Mouse (Mus musculus) erythroblast, embryonic 14.5 days (primary cell): ENCODE results near the gene Ubr4. TPM values are rescaled to one million over a fixed set of nuclear protein-coding genes. Genes with fewer than 3 reads are reported as not detected.

Experiments used
- H3K27me3 ChIP-seq: 2 replicates; pipeline ENCODE4 v1.6.1; 2012; ENCODE audit warnings: inconsistent platforms; ENCODE audit not compliant: control insufficient read depth
- H3K36me3 ChIP-seq: 2 replicates; pipeline ENCODE4 v1.6.1; 2012; ENCODE audit warnings: mild to moderate bottlenecking, inconsistent platforms; ENCODE audit not compliant: control insufficient read depth
- H3K4me1 ChIP-seq: 2 replicates; pipeline ENCODE4 v1.6.1; 2012; ENCODE audit warnings: inconsistent platforms; ENCODE audit not compliant: control insufficient read depth
- H3K4me3 ChIP-seq: replicated peaks from 2 replicates; pipeline ENCODE3; 2012; ENCODE audit warnings: moderate library complexity, mild to moderate bottlenecking, inconsistent platforms
- H3K9me3 ChIP-seq: 2 replicates; pipeline ENCODE4 v1.6.1; 2012; ENCODE audit warnings: low read length, inconsistent platforms, mixed read lengths; ENCODE audit not compliant: control insufficient read depth
- GATA1 ChIP-seq: IDR thresholded peaks from 2 replicates; pipeline ENCODE4 v1.6.1; 2012; ENCODE audit warnings: low read length, inconsistent platforms, mixed read lengths
- TAL1 ChIP-seq: IDR thresholded peaks from 3 replicates; pipeline ENCODE4 v1.6.1; 2012; ENCODE audit warnings: low read length, inconsistent platforms, mixed read lengths
- polyA plus RNA-seq: library from polyadenylated mRNA; stranded (reverse); fragments of >175 nt; gene quantifications from 2 replicates; pipeline ENCODE4 v1.2.3, GENCODE M21; 2012

The Ubr4 gene
- polyA plus RNA-seq, 1 experiment, result 14.8 TPM

GRCm38 (mm10) chr4:139535127-139535695 lies 182.8 kb downstream of the Ubr4 start:
- Histone ChIP-seq H3K27me3 (no peaks in the 10 kb centered on the region), H3K9me3 (no peaks in the 10 kb centered on the region), H3K4me3 (no peak overlapping the region), H3K4me1 (no peaks in the 10 kb centered on the region), H3K36me3 (no peaks in the 10 kb centered on the region)
- TF ChIP-seq GATA1 (no peak), TAL1 (no peak)

DNA sequence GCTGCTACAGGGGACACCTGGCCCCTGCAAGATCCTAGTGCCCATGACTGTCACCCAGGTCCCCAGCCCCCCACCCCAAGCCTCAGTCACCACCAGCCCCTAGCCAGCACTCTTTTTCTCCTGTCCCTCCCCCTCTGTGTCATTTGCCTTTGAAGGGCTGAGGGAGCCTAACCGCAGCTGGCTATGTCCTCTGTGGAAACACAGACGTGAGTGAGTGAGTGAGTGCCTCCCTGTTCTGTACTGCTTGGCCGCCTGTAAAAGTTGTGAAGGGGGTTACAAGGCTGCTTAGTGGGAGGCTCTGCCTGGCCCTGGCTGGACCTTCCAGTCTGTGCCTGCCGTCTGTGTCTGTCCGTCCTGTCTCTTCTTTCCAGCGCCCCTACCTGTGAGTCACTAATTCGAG lies 183.3 kb downstream of the Ubr4 start:
- no peaks in the 10 kb centered on the region for H3K4me1 ChIP-seq
- TF ChIP-seq TAL1 (no peak), GATA1 (no peak)
- H3K4me3 ChIP-seq, result no peak overlapping the region
- no peaks in the 10 kb centered on the region for H3K27me3 ChIP-seq
- no peaks in the 10 kb centered on the region for H3K9me3 ChIP-seq
- H3K36me3 ChIP-seq, result no peaks in the 10 kb centered on the region

- no peak overlapping the region for H3K4me3 ChIP-seq
- no peak for TF ChIP-seq TAL1
- TF ChIP-seq GATA1, result no peak
- no peaks in the 10 kb centered on the region for H3K36me3 ChIP-seq
- H3K27me3 ChIP-seq, result no peaks in the 10 kb centered on the region
- H3K9me3 ChIP-seq, result no peaks in the 10 kb centered on the region
- H3K4me1 ChIP-seq, result no peaks in the 10 kb centered on the region
Measured at GRCm38 (mm10) chr4:139536706-139537105, 184.3 kb downstream of the Ubr4 start.

Other genes starting within 250 kb of the Ubr4 start
- 3.1 and 4.0 TPM in 2 replicates for gene Minos1, start 221.5 kb upstream of the Ubr4 start, polyA plus RNA-seq
- 3.3 and 4.7 TPM in 2 replicates for gene Capzb, start 159.7 kb upstream of the Ubr4 start, polyA plus RNA-seq
- gene Pqlc2, start 41.9 kb upstream of the Ubr4 start, polyA plus RNA-seq, result 0.74 and 0.82 TPM in 2 replicates
- gene Akr7a5, start 41.9 kb upstream of the Ubr4 start, polyA plus RNA-seq, result 2.4 and 2.7 TPM in 2 replicates
- gene Mrto4, start within 50 bp of the Ubr4 start, polyA plus RNA-seq, result 6.4 and 7.7 TPM in 2 replicates
- gene Emc1, start within 50 bp of the Ubr4 start, polyA plus RNA-seq, result 0.37 and 0.43 TPM in 2 replicates
- 0.02 TPM in 1 of 2 replicates, not detected in the other for gene Iffo2, start 177.9 kb downstream of the Ubr4 start, polyA plus RNA-seq